Mouse (Mus musculus): ENCODE data around the gene Ctnnd2.

DNA sequence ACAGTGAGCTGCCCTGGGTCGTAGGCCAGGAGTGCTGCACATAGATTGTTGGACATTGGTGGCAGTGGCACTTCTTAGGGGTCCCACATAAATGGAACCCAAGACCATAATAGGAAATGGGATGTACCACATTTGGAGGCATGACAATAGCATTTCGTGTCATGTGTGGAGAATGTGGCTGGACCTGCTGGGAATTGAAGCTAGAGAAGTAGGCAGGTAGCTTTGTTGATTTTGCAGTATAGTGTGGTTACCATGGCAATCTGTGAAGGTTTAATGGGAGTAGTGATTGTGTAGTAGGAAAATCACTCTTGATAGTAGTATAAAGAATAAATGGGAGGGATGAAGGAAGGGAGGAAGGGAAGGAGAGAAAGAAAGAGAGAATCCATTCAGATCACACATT is 198.8 kb downstream of the Ctnnd2 start:
- TF ChIP-seq CTCF (IDR thresholded peaks at IDR 0.05; ENCODE audit: borderline replicate concordance, insufficient read depth, low read depth, low read length) = no peak
- no peak for TF ChIP-seq POLR2A (IDR thresholded peaks at IDR 0.05; ENCODE audit: borderline replicate concordance, insufficient read depth, low read length)

Measured in cerebellum, adult 2 months (tissue).